Mouse (Mus musculus): Measurements from ENCODE around the gene Gm16253.

DNA sequence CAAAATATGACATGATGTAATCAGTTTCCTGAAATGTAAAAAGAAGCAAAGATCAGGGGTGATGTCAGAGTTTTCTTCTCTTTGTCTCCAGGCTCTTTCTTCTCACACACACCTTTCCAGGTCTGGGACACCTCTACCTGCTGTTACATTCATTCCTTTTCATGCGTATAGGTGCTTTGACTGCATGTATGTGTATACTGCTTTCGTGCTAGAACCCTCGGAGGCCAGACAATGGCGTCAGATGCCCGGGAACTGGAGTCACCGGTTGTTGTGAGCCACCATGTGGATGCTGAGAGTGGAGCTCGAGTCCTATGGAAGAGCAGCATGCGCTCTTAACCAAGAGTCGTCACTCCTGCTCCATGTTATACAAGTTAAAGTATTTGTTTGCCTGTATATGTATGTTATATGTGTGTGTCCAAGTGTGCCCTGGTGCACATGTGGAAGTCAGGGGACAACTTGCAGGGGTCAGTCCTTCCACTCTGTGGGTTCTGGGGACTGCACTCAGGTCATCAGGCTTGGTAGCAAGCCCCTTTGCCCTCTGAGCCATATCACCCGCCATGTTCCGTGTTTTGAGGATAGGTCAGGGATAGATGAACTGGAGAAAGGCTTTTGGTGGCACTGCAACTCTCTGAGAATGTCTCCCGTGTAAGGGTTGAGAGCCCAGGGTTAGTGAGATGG, 1.9 kb downstream of the Gm16253 start:
- TF ChIP-seq CTCF (IDR thresholded peaks at IDR 0.05; ENCODE audit: control insufficient read depth, insufficient read depth, insufficient read length): no peak
- no peak for TF ChIP-seq MYOD1 (IDR thresholded peaks at IDR 0.05; ENCODE audit: control insufficient read depth, insufficient read length, low read depth)
- TF ChIP-seq MAX (IDR thresholded peaks at IDR 0.05): no peak
